In genomic region chr6:99372427-99372826, GRCm38 (mm10) we compare ENCODE assay signal across 24 mouse cellular contexts.
DNase-seq lines count a peak whose midpoint lies in the region; ATAC-seq and TF ChIP-seq lines count a peak whose summit lies in the region.
"Had no signal": no experiment of that assay in that cellular context is flagged by ENCODE, and none has a peak within 500 bp of the region (broad histone marks: within the 10 kb centered on the region; RNA-seq: fewer than 3 reads in every experiment).

No protein-coding gene starts in this region.

- WGBS in lung, embryonic 14.5 days: 37% methylated on average over 5 of the region's 5 CpGs

- H3K36me3 ChIP-seq in lung, embryonic 14.5 days (ENCODE audit: insufficient read depth): no peaks in the 10 kb centered on the region
- H3K36me3 ChIP-seq in MEL (ENCODE audit: control insufficient read depth in 1 of 2, insufficient read depth in 2 of 2, low read length in 2 of 2): peaks cover 0 to 16% of the 10 kb centered on the region in 2 experiments; a peak in 2 of 4 replicates
- H3K36me3 ChIP-seq: heart, embryonic 12.5 days; heart, embryonic 15.5 days had no signal

- no peaks in the 10 kb centered on the region for H3K9me3 ChIP-seq in lung, embryonic 14.5 days (ENCODE audit: low read depth, low read length)
- H3K9me3 ChIP-seq in MEL (replicated peaks; ENCODE audit: insufficient read depth, low read length): no peaks in the 10 kb centered on the region
- H3K9me3 ChIP-seq: forebrain, embryonic 10.5 days; forebrain, embryonic 13.5 days; heart, embryonic 12.5 days; heart, embryonic 15.5 days had no signal

- no peak overlapping the region for H3K4me3 ChIP-seq in lung, embryonic 14.5 days (ENCODE audit: low read depth, low read length)
- H3K4me3 ChIP-seq in MEL (ENCODE audit: control insufficient read depth in 1 of 2, insufficient read depth in 1 of 2, low read depth in 2 of 2, low read length in 2 of 2): no peak overlapping the region
- H3K4me3 ChIP-seq: forebrain, embryonic 10.5 days; forebrain, embryonic 13.5 days; heart, embryonic 12.5 days; heart, embryonic 15.5 days had no signal

- peaks cover 18% of the 10 kb centered on the region for H3K4me1 ChIP-seq in lung, embryonic 14.5 days (ENCODE audit: insufficient read depth)
- H3K4me1 ChIP-seq in MEL (ENCODE audit: control insufficient read depth in 1 of 2, insufficient read depth in 2 of 2, low read length in 2 of 2): peaks cover 8 to 18% of the 10 kb centered on the region in 2 experiments

- H3K9ac ChIP-seq in lung, embryonic 14.5 days: no peak overlapping the region
- no peak overlapping the region for H3K9ac ChIP-seq in MEL (ENCODE audit: control insufficient read depth, low read depth, low read length, poor library complexity, severe bottlenecking)
- H3K9ac ChIP-seq: forebrain, embryonic 13.5 days; heart, embryonic 12.5 days; heart, embryonic 15.5 days; hindbrain, embryonic 14.5 days had no signal

- no peak for TF ChIP-seq CTCF in lung, embryonic 14.5 days (IDR thresholded peaks at IDR 0.05; ENCODE audit: low read depth)
- TF ChIP-seq CTCF in MEL (IDR thresholded peaks at IDR 0.05 in 2 of 3, conservative IDR thresholded peaks at IDR 0.05 in 1 of 3; ENCODE audit: control insufficient read depth in 1 of 3, insufficient read depth in 1 of 3, low read depth in 2 of 3, low read length in 3 of 3, poor library complexity in 1 of 3, severe bottlenecking in 1 of 3): no peak

- TF ChIP-seq POLR2A in MEL (IDR thresholded peaks at IDR 0.05; ENCODE audit: control insufficient read depth in 1 of 2, insufficient read depth in 1 of 2, low read depth in 1 of 2, low read length in 2 of 2, poor library complexity in 1 of 2): no peak

- DNase-seq in frontal cortex, adult 2 months (ENCODE audit: extremely low spot score in 1 of 2, low spot score in 1 of 2): no peak
- DNase-seq in lung, embryonic 14.5 days: no peak
- no peak for DNase-seq in lung, postnatal 4 days
- DNase-seq in MEL (ENCODE audit: low read depth, low spot score): peak; percentile 34
- DNase-seq in left cerebral cortex, adult 9 months (ENCODE audit: low spot score in 2 of 2): no peak
- no peak for DNase-seq in right cerebral cortex, postnatal 36 days (ENCODE audit: low spot score in 2 of 2)
- DNase-seq: adrenal gland, postnatal 10 days; adrenal gland, postnatal 36 days; cerebellum, adult 18-20 months; cerebellum, adult 9-10 months; cerebellum, postnatal 14 days; gastrocnemius, postnatal 25 days; heart, adult 18-20 months; heart, postnatal 10 days; heart, postnatal 36 days had no signal

- TF ChIP-seq RAD21 in MEL (IDR thresholded peaks at IDR 0.05; ENCODE audit: low read depth, low read length): no peak

- peak; percentile 64 for ATAC-seq in frontal cortex, adult (ENCODE audit: low TSS enrichment)
- peak; percentile 45; the same call in 1 of the 2 replicates for ATAC-seq in lung, embryonic 14.5 days (ENCODE audit: insufficient read depth)
- 0 out of 2 replicates have a peak, but pooled peaks have one; percentile 19 for ATAC-seq in megakaryocyte-erythroid progenitor cell, adult 5-6 weeks (replicated peaks; ENCODE audit: low FRiP score, low TSS enrichment, poor library complexity, severe bottlenecking)
- ATAC-seq: forebrain, embryonic 13.5 days; forebrain, embryonic 16.5 days; Patski had no signal

- no peak overlapping the region for H3K4me2 ChIP-seq in lung, embryonic 14.5 days
- H3K4me2 ChIP-seq: forebrain, embryonic 13.5 days; heart, embryonic 12.5 days; heart, embryonic 15.5 days; hindbrain, embryonic 14.5 days had no signal

- no peaks in the 10 kb centered on the region for H3K79me2 ChIP-seq in MEL (ENCODE audit: control insufficient read depth, insufficient read depth, low read length, poor library complexity)

- no peak for TF ChIP-seq EP300 in MEL (IDR thresholded peaks at IDR 0.05; ENCODE audit: low read depth in 1 of 2, low read length in 2 of 2)

- no peak overlapping the region for H3K27ac ChIP-seq in lung, embryonic 14.5 days (ENCODE audit: low read depth)
- no peak overlapping the region for H3K27ac ChIP-seq in MEL (ENCODE audit: control insufficient read depth, low read depth, low read length)
- H3K27ac ChIP-seq: forebrain, embryonic 10.5 days; forebrain, embryonic 13.5 days; heart, embryonic 15.5 days; hindbrain, embryonic 14.5 days had no signal

- no peaks in the 10 kb centered on the region for H3K27me3 ChIP-seq in lung, embryonic 14.5 days (ENCODE audit: insufficient read depth, low read length)
- no peaks in the 10 kb centered on the region for H3K27me3 ChIP-seq in MEL (ENCODE audit: control insufficient read depth in 1 of 2, insufficient read depth in 2 of 2, low read length in 2 of 2)
- H3K27me3 ChIP-seq: forebrain, embryonic 13.5 days; heart, embryonic 12.5 days; heart, embryonic 15.5 days; Patski had no signal

TF ChIP-seq in MEL, 35 proteins besides CTCF, POLR2A, EP300 and RAD21:
- TF ChIP-seq GATA1 (IDR thresholded peaks at IDR 0.05; ENCODE audit: low read depth, low read length) (0 out of 2 replicates have a peak, but pooled peaks have one; percentile 18), ZMIZ1 (IDR thresholded peaks at IDR 0.05; ENCODE audit: low read depth, low read length) (no peak)
